Mouse (Mus musculus) liver, adult 2 months (tissue): ENCODE measurements around the gene Ppp1cb.

Experiments
- CTCF ChIP-seq: fragments of 200-500 bp; IDR thresholded peaks from 2 replicates; pipeline ENCODE4 v1.5.1; 2011; ENCODE audit warnings: low read depth, low read length, control low read depth
- POLR2A ChIP-seq: fragments of 200-500 bp; IDR thresholded peaks from 2 replicates; pipeline ENCODE4 v1.6.1; 2011; ENCODE audit warnings: low read length, control low read depth; ENCODE audit not compliant: insufficient read depth; ENCODE audit errors: extremely low read depth

GRCm38 (mm10) chr5:32478972-32479371, 20.3 kb downstream of the Ppp1cb start:
- no peak for TF ChIP-seq POLR2A
- TF ChIP-seq CTCF: no peak
